Mouse (Mus musculus) cerebellum, adult 2 months (tissue): Measurements from ENCODE around the gene Arhgap21.

ENCODE experiments used
- CTCF ChIP-seq: fragments of 200-500 bp; IDR thresholded peaks from 2 replicates; pipeline ENCODE4 v1.5.1; 2011; ENCODE audit warnings: low read depth, mild to moderate bottlenecking, control low read depth, low read length, moderate library complexity, borderline replicate concordance; ENCODE audit not compliant: insufficient read depth
- POLR2A ChIP-seq: fragments of 200-500 bp; IDR thresholded peaks from 2 replicates; pipeline ENCODE4 v1.6.1; 2011; ENCODE audit warnings: low read length, control low read depth, borderline replicate concordance; ENCODE audit not compliant: insufficient read depth

DNA sequence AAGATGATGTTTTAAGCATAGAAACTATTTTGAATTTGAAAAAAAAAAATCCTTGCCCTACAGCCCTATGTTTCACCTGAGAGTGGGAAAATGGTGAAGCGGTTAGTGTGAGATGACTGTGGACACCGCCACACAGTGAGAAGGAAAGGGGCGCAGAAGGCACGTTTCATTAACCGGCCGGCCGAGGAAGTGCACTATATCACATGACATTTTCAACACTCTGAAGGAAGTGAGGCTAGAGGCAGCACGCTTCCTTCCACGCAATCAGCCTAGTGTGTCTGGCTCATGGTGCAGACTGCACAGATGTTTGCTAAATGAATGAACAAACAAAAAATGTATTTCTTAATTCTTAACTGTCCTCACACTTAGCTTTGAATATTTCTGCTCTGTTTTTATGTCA lies 69.4 kb downstream of the Arhgap21 start:
- no peak for TF ChIP-seq POLR2A
- no peak for TF ChIP-seq CTCF
